Mouse (Mus musculus) hindbrain, embryonic 16.5 days (tissue): ENCODE measurements around the gene Rab5c. TPM values are rescaled to one million over a fixed set of nuclear protein-coding genes. Genes with fewer than 3 reads are reported as not detected.

ENCODE experiments used
- ATAC-seq: fragments of 200-750 bp; cut with Nextera tagmentation; 2 replicates; pipeline ENCODE4 v1.8.0; 2017; ENCODE audit warnings: moderate TSS enrichment, moderate library complexity
- H3K27ac ChIP-seq: fragments of 300-500 bp; sonication (generic); 2 replicates; pipeline ENCODE4 v1.5.1; 2014; ENCODE audit warnings: low read depth, mild to moderate bottlenecking, control low read depth, low read length, moderate library complexity
- H3K27me3 ChIP-seq: fragments of 300-500 bp; sonication (generic); replicated peaks from 2 replicates; pipeline ENCODE4 v1.6.1; 2014; ENCODE audit warnings: low read length; ENCODE audit not compliant: control insufficient read depth, insufficient read depth
- H3K36me3 ChIP-seq: fragments of 300-500 bp; sonication (generic); 2 replicates; pipeline ENCODE4 v1.6.1; 2014; ENCODE audit warnings: mild to moderate bottlenecking, low read length, moderate library complexity, mixed read lengths; ENCODE audit not compliant: control insufficient read depth, insufficient read depth
- H3K4me1 ChIP-seq: fragments of 300-500 bp; sonication (generic); 2 replicates; pipeline ENCODE4 v1.6.1; 2014; ENCODE audit warnings: low read depth, low read length; ENCODE audit not compliant: control insufficient read depth, insufficient read depth
- H3K4me2 ChIP-seq: fragments of 300-500 bp; sonication (generic); 2 replicates; pipeline ENCODE4 v1.6.1; 2014; ENCODE audit warnings: mild to moderate bottlenecking, low read length, control low read depth, moderate library complexity
- H3K4me3 ChIP-seq: fragments of 300-500 bp; sonication (generic); 2 replicates; pipeline ENCODE4 v1.5.1; 2014; ENCODE audit warnings: mild to moderate bottlenecking, low read length, control low read depth, moderate library complexity
- H3K9ac ChIP-seq: fragments of 300-500 bp; sonication (generic); 2 replicates; pipeline ENCODE4 v1.6.1; 2014; ENCODE audit warnings: low read depth, mild to moderate bottlenecking, control low read depth, low read length, moderate library complexity
- H3K9me3 ChIP-seq: fragments of 300-500 bp; sonication (generic); 2 replicates; pipeline ENCODE4 v1.6.1; 2014; ENCODE audit warnings: mild to moderate bottlenecking, low read length, moderate library complexity; ENCODE audit not compliant: control insufficient read depth
- WGBS: fragments of 180-500 bp; shearing (Covaris S2); extraction: QIAGEN DNeasy Blood & Tissue Kit; methylation state at CpG from one replicate; pipeline ENCODE4 v1.1.7; 2014; 5-methylcytosine and 5-hydroxymethylcytosine counted together
- polyA plus RNA-seq: library from polyadenylated mRNA; unstranded; fragments of >200 nt; fragmentation: Nextera tagmentation; extraction: Ambion mirVana; gene quantifications from 2 replicates; pipeline ENCODE4 v1.2.1, GENCODE M21; 2015

Rab5c gene
- polyA plus RNA-seq, 1 experiment from 2014 or later, result 43.8 TPM

GRCm38 (mm10) chr11:100701301-100701700 lies 36.7 kb downstream of the Rab5c start:
- H3K36me3 ChIP-seq, result peaks cover 13% of the 10 kb centered on the region
- peak overlapping the region; percentile 38 for H3K4me2 ChIP-seq
- no peaks in the 10 kb centered on the region; the same call in 1 of the 2 replicates for H3K4me1 ChIP-seq
- 5% methylated on average over 14 of the region's 14 CpGs for whole genome bisulfite sequencing
- no peak for ATAC-seq
- peak overlapping the region; percentile 12 for H3K4me3 ChIP-seq
- H3K27me3 ChIP-seq, result no peaks in the 10 kb centered on the region
- H3K9ac ChIP-seq, result no peak overlapping the region
- H3K9me3 ChIP-seq, result no peaks in the 10 kb centered on the region
- no peak overlapping the region for H3K27ac ChIP-seq

- H3K27me3 ChIP-seq, result no peaks in the 10 kb centered on the region
- H3K36me3 ChIP-seq, result peaks cover 8% of the 10 kb centered on the region
- no peaks in the 10 kb centered on the region; the same call in 1 of the 2 replicates for H3K4me1 ChIP-seq
- no peak overlapping the region for H3K9ac ChIP-seq
- no peaks in the 10 kb centered on the region for H3K9me3 ChIP-seq
- H3K4me2 ChIP-seq, result no peak overlapping the region
- no peak overlapping the region; the same call in 1 of the 2 replicates for H3K4me3 ChIP-seq
- WGBS, result 75% methylated on average over 3 of the region's 3 CpGs
- H3K27ac ChIP-seq, result no peak overlapping the region
- no peak for ATAC-seq
Observed at GRCm38 (mm10) chr11:100700710-100701109, 37.3 kb downstream of the Rab5c start.

DNA sequence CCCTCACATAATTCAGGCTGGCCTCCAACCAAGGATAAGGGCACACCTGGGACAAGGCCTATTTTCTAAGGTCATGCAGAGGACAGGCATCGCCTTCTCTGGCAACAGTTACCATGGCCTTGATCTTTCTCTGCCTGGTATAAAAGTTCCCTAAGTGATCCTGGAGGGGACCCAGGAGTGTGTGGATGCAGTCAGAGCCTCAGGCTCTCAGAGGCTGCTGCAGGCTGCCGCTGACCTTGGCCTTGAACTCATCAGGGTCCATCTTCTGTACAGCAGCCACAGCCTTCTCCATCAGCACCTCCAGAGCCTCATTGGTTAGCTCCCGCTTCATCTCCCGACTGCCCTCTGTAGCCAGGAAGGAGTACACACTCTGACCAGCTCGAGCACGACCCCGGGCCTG lies 40.1 kb downstream of the Rab5c start:
- 0 out of 2 replicates have a peak, but pooled peaks cover 2% of the 10 kb centered on the region for H3K27me3 ChIP-seq
- no peaks in the 10 kb centered on the region; the same call in 1 of the 2 replicates for H3K4me1 ChIP-seq
- no peak overlapping the region for H3K4me2 ChIP-seq
- H3K27ac ChIP-seq, result no peak overlapping the region
- 71% methylated on average over 7 of the region's 7 CpGs for WGBS
- H3K9me3 ChIP-seq, result no peaks in the 10 kb centered on the region
- H3K36me3 ChIP-seq, result no peaks in the 10 kb centered on the region
- no peak overlapping the region for H3K4me3 ChIP-seq
- H3K9ac ChIP-seq, result no peak overlapping the region
- ATAC-seq, result no peak

DNA sequence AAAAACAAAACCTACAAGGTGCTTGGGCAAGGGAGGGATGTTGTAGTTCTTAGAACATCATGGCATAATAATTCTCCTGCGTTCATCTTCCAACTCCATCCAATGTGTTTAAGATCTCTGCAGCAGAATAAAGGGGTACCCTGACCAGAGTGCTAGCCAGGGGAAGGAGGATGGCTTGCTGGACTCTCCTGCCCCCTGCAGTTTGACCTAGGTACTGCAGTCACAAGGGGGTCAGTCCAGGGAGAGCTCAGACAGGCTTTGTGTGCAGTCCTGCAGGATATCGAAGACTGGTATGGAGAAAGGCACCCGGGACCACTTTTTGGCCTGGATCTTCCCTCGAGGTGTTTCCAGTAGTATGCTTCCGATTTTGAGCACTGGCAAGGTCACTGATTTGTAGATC lies 43.1 kb downstream of the Rab5c start:
- H3K9me3 ChIP-seq, result no peaks in the 10 kb centered on the region
- no peak overlapping the region for H3K4me2 ChIP-seq
- 43% methylated on average over 5 of the region's 5 CpGs for WGBS
- no peak overlapping the region for H3K27ac ChIP-seq
- H3K36me3 ChIP-seq, result no peaks in the 10 kb centered on the region
- peaks cover 7% of the 10 kb centered on the region for H3K4me1 ChIP-seq
- H3K4me3 ChIP-seq, result no peak overlapping the region
- no peak overlapping the region for H3K9ac ChIP-seq
- ATAC-seq, result no peak
- H3K27me3 ChIP-seq, result peaks cover 7% of the 10 kb centered on the region

- Histone ChIP-seq H3K9ac (no peak overlapping the region), H3K27me3 (peaks cover 7% of the 10 kb centered on the region), H3K4me2 (no peak overlapping the region), H3K36me3 (no peaks in the 10 kb centered on the region), H3K27ac (no peak overlapping the region), H3K9me3 (no peaks in the 10 kb centered on the region), H3K4me1 (peaks cover 7% of the 10 kb centered on the region), H3K4me3 (no peak overlapping the region)
- 30% methylated on average over 5 of the region's 5 CpGs for WGBS
- no peak for ATAC-seq
Observed at GRCm38 (mm10) chr11:100693154-100693553, 44.9 kb downstream of the Rab5c start.

DNA sequence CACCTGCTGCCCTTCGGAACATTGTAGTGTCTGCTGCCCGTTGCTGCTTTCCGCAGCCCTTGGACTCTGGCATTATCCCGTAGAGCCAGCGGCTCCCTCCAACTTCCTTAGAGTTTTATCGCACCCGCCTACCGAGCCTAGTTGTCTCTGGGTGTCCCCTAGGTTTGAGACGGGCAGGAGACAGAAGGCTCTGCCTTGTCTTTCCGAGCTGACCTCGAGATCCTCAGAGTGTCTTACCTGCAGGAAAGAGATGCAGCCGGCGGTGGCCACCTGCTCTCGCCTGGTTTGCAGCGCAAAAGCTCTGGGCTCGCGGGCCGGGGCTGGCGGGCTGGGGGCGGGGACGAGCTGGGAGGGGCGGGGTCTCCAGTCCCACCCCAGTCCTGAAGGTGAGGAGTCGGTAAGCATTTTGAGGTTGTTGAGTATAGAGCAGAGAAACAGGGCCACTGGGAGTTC lies 45.8 kb downstream of the Rab5c start, which contains the start of gene Zfp385c:
Gene Zfp385c, minus strand, starts transcription at position 292 of the 453 bp plus-strand sequence.
- Histone ChIP-seq H3K4me1 (peaks cover 7% of the 10 kb centered on the region), H3K36me3 (no peaks in the 10 kb centered on the region), H3K9me3 (no peaks in the 10 kb centered on the region), H3K9ac (peak within 1 kb of the TSS; percentile 39), H3K27ac (no peak within 1 kb of the TSS), H3K27me3 (peaks cover 7% of the 10 kb centered on the region), H3K4me2 (peak within 1 kb of the TSS; percentile 60), H3K4me3 (peak within 1 kb of the TSS; percentile 28)
- WGBS, result 1% methylated on average over 23 of the region's 23 CpGs
- no peak for ATAC-seq

- Histone ChIP-seq H3K36me3 (no peaks in the 10 kb centered on the region), H3K27me3 (peaks cover 7% of the 10 kb centered on the region), H3K9me3 (no peaks in the 10 kb centered on the region), H3K9ac (no peak overlapping the region), H3K4me1 (peaks cover 7% of the 10 kb centered on the region), H3K4me2 (no peak overlapping the region), H3K4me3 (no peak overlapping the region), H3K27ac (no peak overlapping the region)
- WGBS, result 73% methylated on average over 7 of the region's 7 CpGs
- no peak for ATAC-seq
Observed at GRCm38 (mm10) chr11:100690389-100690788, 47.6 kb downstream of the Rab5c start.

DNA sequence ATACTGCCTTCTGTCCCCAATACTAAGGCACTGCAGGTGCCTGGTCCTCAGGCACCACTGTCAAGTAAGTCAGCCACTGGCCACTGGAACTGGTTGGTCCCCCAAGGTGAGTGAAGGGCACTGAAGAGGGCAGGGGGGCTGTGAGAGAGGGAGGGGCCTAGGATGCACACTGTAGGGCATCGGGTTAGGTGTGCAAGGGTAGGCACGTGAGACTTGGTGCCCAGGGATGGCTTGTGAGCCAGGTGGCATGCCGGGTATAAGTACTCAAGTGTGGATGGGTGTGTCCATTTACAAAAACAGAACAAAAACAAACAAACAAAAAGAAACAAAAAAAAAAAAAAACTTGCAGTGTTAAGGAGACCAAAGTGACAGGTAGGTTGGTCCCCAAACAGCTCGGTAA lies 49.6 kb downstream of the Rab5c start:
- Histone ChIP-seq H3K9ac (no peak overlapping the region), H3K4me3 (no peak overlapping the region), H3K4me1 (peaks cover 7% of the 10 kb centered on the region), H3K9me3 (no peaks in the 10 kb centered on the region), H3K36me3 (no peaks in the 10 kb centered on the region), H3K27ac (no peak overlapping the region), H3K4me2 (no peak overlapping the region), H3K27me3 (peaks cover 5% of the 10 kb centered on the region)
- WGBS, result 84% methylated on average over 4 of the region's 4 CpGs
- no peak for ATAC-seq

- no peak overlapping the region for H3K4me2 ChIP-seq
- peaks cover 5% of the 10 kb centered on the region for H3K27me3 ChIP-seq
- H3K4me3 ChIP-seq, result no peak overlapping the region
- no peak overlapping the region for H3K27ac ChIP-seq
- no peaks in the 10 kb centered on the region for H3K9me3 ChIP-seq
- no peak overlapping the region for H3K9ac ChIP-seq
- WGBS, result 79% methylated on average over 7 of the region's 7 CpGs
- H3K4me1 ChIP-seq, result peaks cover 6% of the 10 kb centered on the region
- no peak for ATAC-seq
- H3K36me3 ChIP-seq, result no peaks in the 10 kb centered on the region
Observed at GRCm38 (mm10) chr11:100687265-100687664, 50.8 kb downstream of the Rab5c start.

GRCm38 (mm10) chr11:100685371-100685770 lies 52.6 kb downstream of the Rab5c start:
- ATAC-seq, result no peak
- H3K36me3 ChIP-seq, result no peaks in the 10 kb centered on the region
- no peaks in the 10 kb centered on the region for H3K27me3 ChIP-seq
- H3K9me3 ChIP-seq, result no peaks in the 10 kb centered on the region
- H3K27ac ChIP-seq, result no peak overlapping the region
- no peaks in the 10 kb centered on the region for H3K4me1 ChIP-seq
- WGBS, result 78% methylated on average over 3 of the region's 3 CpGs
- no peak overlapping the region for H3K4me2 ChIP-seq
- H3K4me3 ChIP-seq, result no peak overlapping the region
- H3K9ac ChIP-seq, result no peak overlapping the region
